Mouse (Mus musculus) kidney, postnatal 25 days (tissue): ENCODE results near the gene Atxn7l1.

Experiments used
- DNase-seq, 2 experiments: peaks; one replicate each; pipeline ENCODE4 v3.0.0; 2021; ENCODE audit warnings: mixed read lengths in 2 of 2

Atxn7l1 gene

DNA sequence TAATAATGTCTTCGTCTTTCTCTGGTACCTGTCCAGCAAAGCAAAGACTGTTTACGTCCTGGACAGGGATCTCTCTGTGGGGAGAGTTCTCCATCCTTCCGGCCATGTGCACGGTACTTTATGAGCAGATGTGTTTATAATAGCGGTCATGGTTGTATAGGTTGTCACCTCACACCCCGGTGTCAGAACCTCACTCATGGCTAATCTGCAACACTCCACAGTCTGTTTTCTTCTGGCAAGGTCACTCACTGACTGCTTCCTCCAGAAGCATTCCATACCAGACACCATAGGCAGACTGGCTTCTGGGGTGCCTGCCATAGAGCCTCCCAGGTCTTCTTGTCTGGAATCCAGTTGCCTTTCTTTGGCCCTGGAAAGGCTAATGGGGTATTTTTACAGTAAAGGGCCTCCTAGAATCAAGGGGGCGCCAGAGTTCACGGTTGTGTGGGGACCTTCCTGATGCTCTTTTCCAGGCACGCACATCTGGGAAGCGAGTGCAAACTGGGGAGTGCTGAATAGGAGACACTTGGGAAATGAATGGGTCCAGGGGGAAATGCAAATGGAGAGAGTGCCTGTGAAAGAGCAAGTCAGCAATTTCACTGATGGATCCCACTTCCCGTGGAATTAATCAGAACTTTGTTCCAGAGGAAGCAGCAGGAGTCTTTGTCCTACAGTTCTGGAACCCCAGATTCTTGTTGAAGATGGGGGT lies 89.0 kb downstream of the Atxn7l1 start:
- peak in 1 of 2 experiments; percentile 34 for DNase-seq

DNA sequence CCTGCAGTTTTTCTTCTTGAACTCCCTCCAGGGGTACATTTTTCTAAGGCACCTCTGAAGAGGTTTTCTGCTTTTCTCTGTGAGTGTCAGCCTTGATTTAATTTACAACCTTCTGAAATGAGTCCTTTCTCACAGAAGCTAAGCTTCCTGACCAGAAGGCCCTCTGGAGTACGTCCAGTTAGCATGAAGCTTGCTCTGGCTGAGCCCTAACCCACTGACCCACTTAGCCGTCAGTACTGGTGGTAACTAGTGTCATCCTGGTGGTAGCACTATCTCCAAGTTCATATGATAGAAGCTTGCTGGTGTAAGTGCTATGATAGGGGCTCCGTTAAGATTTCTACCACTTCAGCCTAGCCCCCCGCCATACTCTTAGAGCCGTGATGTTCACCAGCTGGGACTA lies 89.6 kb downstream of the Atxn7l1 start:
- no peak for DNase-seq

DNA sequence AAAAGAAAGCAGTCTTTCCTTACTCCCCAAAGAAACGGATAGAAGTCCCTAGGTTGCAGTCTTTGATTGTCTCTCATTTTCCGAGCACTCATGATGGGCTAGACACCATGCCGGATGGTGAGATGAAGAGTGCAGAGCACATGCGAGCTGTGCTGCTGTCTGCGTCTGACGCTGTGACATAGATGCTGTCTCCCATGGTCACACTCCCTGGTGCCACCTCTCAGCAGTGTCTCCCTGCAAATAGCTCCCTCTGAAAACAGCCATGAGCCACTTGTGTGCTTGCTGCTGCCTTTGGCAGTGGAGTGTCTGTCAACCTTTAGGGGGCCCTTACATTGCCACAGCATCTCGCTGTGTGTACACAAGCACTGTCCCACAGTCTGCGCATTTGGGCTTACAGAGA lies 95.2 kb downstream of the Atxn7l1 start:
- no peak for DNase-seq

DNA sequence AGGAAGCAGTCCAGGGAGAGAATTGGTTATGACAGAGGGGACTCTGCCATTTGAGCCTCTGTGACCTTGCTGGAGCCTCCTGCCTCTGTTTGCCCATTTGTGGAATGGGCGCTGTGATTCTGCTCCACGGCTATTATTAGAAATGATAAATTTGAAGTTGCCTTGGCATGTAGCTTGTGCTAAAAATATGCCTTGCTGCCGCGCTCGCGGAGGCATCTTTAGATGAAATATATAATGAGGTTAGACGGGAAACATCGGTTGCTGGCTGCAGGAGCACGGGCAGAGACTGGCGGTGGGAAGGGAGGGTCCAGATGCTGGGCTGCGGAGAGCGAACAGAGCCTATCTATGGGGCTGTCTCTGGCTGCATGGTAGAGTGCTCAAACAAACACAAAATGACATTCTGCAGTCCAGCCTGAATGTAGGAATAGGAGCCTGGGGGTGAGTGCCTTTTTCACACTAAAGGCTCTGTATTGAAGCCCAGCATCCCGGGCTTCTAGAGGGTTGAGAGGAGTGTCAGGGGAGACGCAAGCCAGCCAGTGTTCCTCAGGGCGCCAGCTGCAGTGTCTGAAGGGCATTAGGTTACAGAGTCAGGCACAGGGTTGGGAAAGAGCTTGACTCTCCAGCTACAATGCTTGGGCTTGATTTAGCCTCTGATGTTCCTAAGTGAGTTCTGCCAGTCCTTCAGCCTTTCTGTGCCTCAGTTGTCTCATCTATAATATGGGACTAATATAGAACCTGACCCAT lies 96.8 kb downstream of the Atxn7l1 start:
- DNase-seq = no peak

DNA sequence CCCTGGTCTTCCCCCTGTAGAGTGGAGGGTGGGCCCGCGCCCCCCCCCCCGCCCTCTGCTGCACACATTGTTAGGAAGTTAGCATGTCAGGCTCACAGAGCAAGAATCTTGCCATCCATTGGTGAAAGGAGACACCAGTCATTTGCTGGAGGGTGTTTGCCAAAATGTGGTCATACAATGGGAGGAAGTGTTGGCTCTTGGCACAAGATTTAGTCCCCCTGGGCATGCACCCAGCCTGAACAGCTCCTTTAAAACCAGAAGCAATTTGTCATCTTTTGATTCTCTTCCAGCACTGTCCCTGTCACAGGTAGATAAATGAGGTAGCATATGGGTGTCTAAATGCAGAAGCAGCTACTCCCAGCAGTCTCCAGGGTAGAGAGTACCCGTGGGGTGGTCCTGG lies 98.0 kb downstream of the Atxn7l1 start:
- DNase-seq = peak; percentile 63 to 73

DNA sequence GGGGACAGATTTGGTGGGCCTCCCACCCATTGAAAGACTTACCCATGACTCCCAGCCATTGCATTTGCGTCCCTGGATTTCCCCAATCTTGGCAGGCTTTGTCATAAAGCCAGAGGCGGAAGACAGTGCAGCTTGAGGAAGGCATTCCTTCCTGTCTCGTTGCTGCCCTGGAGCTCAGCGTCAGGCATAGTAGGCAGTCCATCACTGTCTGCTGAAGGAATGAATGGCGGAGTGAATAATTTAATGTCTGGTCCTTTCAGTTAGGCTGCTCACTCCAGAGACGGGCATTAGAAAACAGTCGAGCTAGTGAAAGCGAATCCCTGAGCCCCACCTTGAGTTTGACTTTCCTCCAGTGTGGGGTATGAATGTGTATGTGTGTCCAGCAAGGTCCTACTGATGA lies 99.4 kb downstream of the Atxn7l1 start:
- peak in 1 of 2 experiments; percentile 11 for DNase-seq

DNA sequence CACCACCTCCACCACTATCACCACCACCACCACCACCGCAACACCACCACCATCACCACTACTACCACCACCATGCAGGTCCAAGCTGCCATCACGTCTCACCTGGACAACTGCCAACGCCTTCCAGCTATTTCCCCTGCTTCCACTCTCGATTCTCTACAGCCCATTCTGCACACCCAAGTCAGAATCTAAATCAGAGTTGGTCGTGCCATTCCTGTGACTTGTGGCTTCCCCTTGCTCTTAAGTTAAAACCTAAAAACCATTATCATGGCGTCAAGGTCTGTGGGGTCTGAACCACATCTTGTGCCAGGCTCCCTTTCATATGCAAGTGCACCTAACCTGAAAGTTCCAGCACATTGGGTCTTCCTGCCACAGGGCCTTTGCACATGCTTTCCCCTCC lies 102.7 kb downstream of the Atxn7l1 start:
- DNase-seq = no peak

DNA sequence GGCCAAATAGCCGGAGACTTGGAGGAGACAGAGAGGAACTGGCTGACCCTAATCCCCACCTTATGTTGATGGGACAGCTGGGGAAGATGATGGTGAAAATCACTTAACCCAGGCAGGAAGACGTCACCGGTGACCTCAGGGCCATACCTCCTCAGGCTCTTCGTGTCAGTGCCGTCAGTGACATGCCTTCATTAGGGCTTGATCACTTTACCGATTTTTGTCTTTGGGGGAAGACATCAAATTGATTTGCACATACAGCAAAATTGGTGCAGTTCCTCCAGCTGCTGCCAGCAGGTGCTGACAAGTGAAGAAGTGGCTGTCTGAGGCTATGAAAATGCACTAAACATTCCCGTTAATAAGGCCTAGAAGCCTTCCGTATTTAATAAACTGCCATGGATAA lies 103.9 kb downstream of the Atxn7l1 start:
- DNase-seq = no peak

DNA sequence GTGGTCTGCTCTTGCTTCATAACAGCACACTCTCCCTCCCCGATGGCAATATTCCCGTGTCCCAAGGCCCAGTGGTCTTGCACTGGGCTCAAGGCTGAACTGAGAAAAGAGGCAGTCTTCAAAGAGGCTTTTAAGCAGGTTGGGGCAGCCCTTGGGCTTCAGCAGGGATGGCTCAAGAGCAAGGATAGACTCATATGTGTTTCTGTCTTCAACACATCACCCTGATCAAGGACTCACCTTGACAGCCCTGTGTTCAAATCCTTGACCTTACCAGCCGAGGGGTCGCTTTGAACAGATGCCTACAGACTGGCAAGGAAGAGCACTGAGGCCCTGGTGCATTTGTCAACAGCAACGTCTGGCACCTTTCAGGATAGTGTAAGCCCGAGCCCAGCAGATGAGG lies 105.1 kb downstream of the Atxn7l1 start:
- DNase-seq = no peak

DNA sequence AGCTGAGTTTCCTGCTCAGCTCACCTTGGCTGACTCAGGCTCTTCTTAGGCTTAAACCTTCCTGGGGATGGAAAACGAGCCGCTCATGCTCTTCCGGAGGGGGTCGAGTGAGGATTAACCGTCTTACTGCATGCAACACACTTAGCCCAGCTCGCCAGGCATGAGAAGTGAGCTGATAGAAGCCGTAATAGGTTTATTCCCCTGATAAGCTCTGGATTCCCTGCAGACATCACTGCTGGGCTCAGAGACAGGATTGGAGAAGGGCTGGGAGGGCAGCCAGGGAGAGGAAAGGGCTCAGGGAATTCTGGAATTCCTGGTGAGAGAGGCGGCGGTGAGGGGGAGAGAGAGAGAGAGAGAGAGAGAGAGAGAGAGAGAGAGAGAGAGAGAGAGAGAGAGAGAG lies 105.7 kb downstream of the Atxn7l1 start:
- no peak for DNase-seq

DNA sequence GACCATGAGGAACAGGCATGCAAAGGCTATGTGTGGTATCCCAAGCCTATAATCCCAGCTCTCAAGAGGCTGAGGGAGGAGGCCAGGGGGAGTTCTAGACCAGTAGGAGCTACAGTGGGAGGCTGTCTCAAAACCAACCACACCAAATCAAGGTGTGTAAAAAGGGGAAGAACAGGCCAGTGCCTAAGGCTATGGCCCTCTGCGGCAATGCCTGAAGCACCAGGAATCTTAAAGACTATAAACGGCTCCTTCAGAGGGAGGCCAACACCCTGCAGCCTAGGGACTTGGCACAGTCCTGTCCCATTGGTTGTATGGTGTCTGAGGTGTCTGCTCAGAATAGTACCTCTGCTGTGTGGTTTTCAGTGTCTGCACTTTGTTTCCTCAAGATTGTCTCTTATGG lies 107.8 kb downstream of the Atxn7l1 start:
- DNase-seq = no peak

DNA sequence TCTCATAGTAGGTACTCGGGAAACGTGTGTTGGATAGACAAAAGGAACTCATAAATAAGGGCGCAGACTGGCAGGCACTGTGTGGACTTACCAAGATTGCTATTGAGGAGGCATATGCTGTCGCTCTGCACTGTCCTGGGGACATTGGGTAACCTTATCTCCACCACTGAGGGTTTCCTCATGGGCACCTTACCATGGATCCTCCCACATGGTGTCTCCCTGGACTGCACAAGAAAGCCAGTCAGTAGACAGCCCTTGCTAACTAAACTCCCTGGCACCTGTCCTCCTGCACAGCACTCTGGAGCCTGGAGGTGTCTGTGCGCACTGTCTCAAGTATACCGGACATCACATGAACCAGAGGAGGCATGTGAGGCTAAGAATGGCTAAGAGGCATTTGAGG lies 108.9 kb downstream of the Atxn7l1 start:
- DNase-seq = no peak

DNA sequence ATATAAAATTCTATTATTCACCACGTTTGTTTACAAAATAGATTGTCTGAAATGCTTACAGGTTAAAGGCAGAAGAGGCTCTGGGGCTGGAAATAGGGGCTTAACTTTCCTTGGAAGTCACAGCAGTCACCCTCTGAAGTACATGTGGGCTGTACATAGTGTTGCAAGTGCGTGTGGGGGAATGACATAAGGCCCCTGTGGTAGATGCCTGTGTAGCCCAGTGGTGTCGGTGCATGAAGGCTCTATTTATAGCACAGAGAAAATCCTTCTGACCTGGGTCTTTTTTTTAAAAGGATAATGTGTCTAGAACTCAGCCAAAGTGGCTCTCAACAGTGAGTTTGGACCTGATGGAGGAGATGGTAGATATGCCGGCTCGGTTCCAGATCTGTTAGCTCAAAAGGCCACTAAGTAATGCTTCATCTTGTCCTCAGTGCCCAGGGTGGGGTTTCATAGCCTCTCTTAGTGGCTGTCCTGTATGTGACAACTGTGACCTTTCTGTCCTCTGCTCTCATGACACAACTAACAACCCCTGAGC lies 111.6 kb downstream of the Atxn7l1 start:
- no peak for DNase-seq

DNA sequence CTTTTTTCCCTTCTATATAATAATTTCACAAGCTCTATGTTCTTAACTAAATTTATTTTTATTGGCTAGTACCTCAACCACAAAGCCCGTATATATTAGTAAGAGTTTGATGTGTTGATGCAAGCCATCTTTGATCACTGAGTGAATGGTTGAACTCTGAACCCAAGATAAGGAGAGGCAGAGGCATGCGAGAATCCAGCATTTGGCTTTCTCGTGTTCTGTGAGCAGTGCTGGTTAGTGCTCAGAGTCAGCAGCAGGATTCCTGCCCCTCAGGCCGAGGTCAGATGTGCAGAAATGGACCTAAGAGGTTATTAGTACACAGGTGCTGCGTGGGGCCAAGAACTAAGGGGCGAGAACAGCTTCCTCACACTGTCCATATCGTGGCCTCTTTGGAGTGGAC lies 113.1 kb downstream of the Atxn7l1 start:
- DNase-seq = no peak

DNA sequence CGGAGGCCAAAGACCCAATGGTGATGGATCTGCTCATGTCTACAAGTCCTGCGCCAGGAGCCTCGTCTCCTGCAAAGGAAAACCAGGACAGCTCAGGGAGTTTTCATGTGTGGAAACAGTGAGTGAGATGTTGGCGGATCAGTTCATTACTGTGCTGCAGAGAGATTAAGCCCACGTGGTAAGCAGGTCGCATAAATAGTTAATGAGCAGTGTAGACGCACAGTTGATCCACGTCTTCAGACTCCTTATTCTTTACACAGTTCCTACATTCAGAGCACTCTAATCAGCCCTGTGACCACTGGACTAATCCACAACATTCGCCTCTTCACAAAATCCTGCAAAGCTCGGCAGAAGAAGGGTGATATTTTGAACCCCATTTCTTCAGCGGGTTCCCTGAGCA lies 118.4 kb downstream of the Atxn7l1 start:
- DNase-seq = no peak

DNA sequence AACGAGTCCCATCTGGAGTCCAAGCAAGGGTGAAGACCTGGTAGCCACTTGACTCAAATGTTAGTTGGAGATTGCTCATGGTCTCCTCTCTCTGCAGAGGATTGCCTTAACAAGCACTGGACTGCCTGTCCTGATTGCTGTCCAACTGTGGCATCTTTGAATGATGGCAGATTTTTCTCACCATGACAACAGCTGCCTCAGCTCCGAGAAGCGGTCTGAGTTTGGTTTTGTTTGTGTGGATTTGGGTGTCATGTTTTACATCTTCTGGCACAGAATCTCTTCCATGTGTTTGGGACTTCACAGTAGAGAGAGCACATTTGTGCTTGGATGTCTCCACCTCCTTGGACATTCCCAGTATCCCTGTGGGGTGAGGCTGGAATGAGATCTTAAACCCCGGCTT lies 120.5 kb downstream of the Atxn7l1 start:
- no peak for DNase-seq

DNA sequence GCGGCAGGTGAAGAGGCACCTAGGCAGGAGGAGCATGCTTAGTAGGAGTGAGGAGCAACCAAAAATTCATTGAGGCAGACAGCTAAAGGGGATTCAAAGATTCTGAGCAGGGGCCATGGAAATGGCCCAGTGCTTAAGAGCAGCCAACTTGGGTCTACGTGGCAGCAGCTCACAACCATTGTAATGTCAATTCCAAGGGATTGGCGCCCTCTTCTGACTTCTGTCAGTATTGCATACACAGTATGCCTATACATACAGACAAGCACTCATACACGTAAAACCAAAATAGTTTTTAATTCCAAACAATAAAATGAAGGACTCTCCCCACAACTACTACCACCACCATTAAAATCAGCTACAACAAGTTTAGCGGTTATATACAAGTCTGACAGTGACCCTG lies 122.2 kb downstream of the Atxn7l1 start:
- peak in 1 of 2 experiments; percentile 77 for DNase-seq

DNA sequence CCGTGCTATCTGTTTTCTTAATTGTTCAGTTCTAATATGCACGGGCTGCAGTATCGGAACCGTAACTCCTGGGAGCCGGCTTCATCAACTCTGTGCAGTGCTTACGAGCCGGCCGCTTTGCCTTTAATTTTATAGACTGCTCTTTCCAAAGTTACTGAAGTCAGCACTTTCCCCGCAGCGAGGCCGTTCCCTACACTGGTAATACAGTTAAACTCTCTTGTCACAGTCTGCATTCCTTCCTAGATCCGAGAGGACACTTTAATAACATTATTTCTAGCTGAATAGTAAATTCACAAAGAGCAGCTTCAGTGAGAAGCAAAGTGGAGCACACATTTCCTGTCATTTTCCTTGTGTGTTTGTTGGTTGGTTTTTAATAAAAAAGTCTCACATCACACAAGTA lies 124.4 kb downstream of the Atxn7l1 start:
- peak in 1 of 2 experiments; percentile 17 for DNase-seq

DNA sequence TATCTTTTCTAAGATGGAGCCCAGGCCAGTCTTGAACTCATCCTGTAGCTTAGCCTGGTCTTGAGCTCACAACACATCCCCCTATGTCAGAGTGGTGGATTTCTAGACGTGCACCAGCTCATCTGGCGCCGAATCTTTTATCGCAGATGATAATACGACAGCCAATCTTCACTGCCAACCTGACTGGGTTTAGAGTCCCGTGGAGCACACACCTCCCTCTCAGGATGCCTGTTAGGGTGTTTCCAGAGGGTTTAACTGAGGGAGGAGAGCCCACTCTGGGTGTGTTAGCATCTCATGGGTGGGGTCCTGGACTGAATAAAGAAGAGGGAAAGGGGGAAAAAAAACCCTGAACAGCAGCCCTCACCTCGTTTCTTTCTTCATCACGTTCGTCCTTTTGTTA lies 124.9 kb downstream of the Atxn7l1 start:
- DNase-seq = no peak

DNA sequence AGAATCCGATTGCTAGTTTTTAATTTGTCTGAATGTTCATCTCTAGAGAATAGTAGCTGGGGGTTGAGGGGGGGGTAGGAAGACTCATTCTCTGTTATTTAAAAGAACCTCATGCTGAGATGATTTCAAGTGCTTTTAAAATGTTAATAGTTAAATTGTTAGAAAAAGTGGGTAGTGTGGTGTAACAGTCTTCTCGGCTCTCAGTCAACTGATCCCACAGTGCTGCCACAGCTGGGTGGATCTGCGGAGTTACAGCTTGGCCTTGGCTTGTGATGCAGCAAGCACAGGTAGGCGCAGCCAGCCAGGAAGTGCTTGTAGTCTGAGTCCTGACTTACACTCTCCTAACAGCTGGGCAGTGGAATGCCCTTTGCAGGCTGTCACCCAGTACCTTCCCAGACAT lies 125.7 kb downstream of the Atxn7l1 start:
- DNase-seq = no peak

DNA sequence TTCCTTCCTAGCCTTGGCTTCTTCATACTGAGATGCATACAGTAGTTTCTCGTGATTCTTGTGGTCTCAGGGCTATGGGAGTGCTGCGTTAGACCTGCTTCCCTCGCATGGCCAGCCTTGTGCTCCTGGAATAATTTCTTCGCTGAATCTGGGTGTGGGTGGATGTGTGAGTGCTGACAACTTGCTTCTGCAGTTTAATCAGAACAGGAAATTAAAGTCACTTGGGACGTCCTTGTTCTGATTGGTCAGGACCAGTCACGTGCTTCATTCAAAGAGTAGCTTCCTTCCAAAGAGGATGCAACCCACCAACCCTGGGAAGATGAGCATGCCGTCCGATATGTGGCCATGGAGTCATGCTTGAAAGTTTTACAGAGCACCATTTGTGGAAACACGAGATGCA lies 126.2 kb downstream of the Atxn7l1 start:
- no peak for DNase-seq

DNA sequence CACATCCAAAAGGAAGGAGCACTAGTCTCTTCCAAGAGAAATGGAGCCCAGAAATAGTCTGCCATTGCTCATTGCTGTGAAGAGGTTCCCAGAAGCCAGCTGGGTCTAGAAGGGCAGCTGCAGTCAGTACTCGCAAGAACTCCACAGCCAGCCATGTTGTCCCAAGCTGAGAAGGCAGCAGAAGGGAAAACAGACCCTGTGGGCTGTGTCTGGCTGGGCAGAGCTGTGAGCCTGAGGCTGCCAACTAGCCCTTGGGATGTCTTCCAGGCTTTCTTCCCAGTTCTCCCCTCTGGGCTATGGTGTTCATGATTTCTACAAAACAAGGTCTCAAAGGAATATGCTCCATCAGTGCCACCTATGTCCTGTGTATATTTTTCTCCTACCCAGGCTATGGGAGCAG lies 128.5 kb downstream of the Atxn7l1 start:
- no peak for DNase-seq

DNA sequence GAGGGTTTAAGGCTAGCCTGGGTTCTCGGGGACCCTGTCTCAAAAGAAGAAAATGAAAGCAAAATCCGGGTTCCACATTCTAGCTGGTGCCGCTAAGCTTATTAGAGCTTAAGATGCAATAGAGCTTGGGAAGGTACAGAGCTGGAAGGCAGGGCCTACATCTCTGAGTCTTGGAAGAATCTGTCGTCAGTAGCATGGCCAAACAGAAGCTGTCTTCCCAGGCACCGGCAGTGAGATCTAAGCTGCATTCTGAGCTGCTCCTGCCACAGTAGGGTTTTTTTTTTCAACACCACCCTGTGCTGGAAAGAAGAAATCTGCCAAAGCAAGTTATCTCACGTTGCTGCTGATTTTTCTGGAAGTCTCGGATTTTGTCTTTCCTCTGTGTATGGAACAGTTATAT lies 129.9 kb downstream of the Atxn7l1 start:
- DNase-seq = no peak

DNA sequence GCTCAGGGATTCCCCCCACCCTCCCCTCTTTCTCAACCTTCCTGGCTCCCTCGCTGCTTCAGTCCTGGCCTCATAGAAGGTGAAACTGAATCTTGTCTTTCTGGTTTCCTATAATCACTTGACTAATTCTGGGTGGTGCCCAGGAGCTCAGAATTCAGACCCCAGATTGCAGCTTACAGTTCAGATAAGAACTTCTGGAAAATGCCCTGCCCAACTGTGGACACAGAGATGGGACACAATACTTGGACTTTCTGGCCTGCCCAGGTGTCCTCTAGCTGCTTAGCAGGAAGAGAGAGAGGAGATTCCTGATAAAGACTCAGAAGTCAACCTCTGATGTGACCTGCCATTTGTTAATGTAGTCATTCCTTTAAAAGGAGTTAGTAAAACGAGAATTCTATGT lies 131.7 kb downstream of the Atxn7l1 start:
- DNase-seq = no peak
